Mouse (Mus musculus) bone marrow macrophage, adult 2 months (primary cell): ENCODE results near the gene Zdhhc19. TPM values are rescaled to one million over a fixed set of nuclear protein-coding genes. Genes with fewer than 3 reads are reported as not detected.

Experiments used
- H3K27ac ChIP-seq: 2 replicates; pipeline ENCODE4 v1.5.1; 2012; ENCODE audit warnings: low read depth, low read length; ENCODE audit not compliant: insufficient read depth
- H3K4me1 ChIP-seq: 2 replicates; pipeline ENCODE4 v1.6.1; 2012; ENCODE audit warnings: low read length; ENCODE audit not compliant: control insufficient read depth, insufficient read depth
- H3K4me3 ChIP-seq: 2 replicates; pipeline ENCODE4 v1.5.1; 2012; ENCODE audit warnings: mild to moderate bottlenecking, low read length, moderate library complexity; ENCODE audit not compliant: insufficient read depth
- CTCF ChIP-seq: IDR thresholded peaks from 2 replicates; pipeline ENCODE4 v1.5.1; 2012; ENCODE audit warnings: low read depth, mild to moderate bottlenecking, low read length, moderate library complexity
- POLR2A ChIP-seq: IDR thresholded peaks from 2 replicates; pipeline ENCODE4 v1.6.1; 2012; ENCODE audit warnings: mild to moderate bottlenecking, low read depth, low read length, borderline replicate concordance
- polyA plus RNA-seq: library from polyadenylated mRNA; stranded (reverse); fragments of >200 nt; gene quantifications from 2 replicates; pipeline ENCODE4 v1.2.4, GENCODE M21; 2012; ENCODE audit not compliant: missing spikeins, insufficient read depth, insufficient read length

The Zdhhc19 gene
- polyA plus RNA-seq, 1 experiment, result not detected

DNA sequence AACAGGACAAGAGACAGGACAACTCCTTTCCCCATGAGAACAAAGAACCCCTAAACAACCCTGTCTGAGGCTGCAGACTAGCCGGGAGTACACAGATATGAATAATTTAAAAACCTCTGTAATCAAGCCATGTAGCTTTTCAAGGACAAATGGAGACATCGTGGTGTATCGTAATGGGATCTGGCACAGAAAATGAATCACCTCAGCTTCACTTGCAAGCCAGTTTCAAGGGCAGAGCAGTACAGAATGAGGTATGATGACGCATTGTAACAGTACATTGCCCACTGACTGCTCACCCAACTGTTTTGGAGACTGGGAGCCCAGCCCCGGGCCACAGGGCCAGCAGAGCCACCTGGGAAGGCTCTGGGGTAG is 28.2 kb downstream of the Zdhhc19 start:
- Histone ChIP-seq H3K27ac (no peak overlapping the region), H3K4me3 (no peak overlapping the region), H3K4me1 (peaks cover 10% of the 10 kb centered on the region)
- TF ChIP-seq CTCF (no peak), POLR2A (no peak)

DNA sequence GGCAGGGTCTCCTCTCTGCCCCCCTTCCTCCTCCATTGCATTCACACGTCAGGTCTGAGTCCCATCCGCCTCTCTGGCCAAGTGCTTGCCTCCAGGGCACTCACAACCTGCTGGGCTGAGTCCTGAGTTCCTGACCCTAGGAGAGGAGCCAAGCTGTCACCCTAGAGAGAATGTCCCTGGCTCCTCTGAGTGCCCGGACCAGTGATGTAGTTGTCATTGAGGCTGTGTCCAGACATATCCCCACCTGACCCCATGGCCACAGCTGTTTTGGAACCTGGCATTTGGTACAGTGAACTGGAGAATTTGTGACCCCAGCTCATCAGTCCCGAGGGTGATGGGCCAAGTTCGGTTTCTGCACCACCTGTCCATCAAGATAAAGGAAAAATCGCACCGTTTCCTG is 30.8 kb downstream of the Zdhhc19 start:
- no peak for TF ChIP-seq CTCF
- TF ChIP-seq POLR2A, result no peak
- no peak overlapping the region for H3K27ac ChIP-seq
- no peak overlapping the region for H3K4me3 ChIP-seq
- peaks cover under 1% of the 10 kb centered on the region for H3K4me1 ChIP-seq

DNA sequence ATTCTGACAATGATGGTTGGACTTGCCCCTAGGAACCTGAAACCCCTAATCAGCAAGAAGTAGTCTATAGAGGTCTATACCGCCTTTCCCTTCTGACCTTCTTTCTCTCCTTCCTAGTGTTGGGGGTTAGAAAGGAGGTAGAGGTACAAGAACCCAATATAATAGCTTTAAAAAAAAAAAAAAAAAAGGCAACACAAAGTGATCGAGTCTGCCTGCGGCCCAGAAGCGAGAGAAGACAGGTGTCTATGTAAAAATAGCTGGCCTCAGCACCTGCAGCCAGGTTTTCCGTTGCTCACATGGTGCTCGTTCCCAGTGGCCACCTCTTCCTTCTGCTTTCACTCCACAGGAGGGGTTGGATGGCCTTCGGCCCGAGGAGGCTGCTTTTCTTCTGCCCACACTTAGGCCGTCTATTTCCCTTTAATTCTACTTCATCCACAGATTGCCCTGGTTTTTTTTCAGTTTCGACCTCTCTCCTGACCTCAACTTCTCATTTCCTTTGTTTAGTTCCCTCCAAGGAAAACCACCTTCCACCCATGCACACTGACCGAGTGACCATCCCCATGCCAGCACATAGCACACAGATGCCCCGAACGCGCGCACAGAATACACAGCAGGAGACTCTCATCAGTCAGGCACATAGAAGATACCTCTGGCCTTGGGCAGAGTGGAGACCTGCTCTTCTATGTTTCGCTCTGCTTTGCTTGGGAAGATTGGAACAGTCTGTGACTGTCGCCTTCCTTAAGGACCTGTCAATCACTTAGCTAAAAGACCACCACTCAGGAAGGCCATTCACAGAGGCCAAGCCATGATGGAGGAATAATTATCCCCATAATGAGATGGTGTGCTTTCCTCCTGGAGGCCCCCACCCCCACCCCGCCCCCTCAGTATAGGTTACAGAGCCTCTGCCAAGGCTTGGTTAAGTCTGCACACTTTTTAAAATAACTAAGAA is 37.1 kb downstream of the Zdhhc19 start:
- H3K27ac ChIP-seq, result no peak overlapping the region
- no peak overlapping the region for H3K4me3 ChIP-seq
- TF ChIP-seq CTCF (no peak), POLR2A (no peak)
- H3K4me1 ChIP-seq, result peaks cover 10% of the 10 kb centered on the region

DNA sequence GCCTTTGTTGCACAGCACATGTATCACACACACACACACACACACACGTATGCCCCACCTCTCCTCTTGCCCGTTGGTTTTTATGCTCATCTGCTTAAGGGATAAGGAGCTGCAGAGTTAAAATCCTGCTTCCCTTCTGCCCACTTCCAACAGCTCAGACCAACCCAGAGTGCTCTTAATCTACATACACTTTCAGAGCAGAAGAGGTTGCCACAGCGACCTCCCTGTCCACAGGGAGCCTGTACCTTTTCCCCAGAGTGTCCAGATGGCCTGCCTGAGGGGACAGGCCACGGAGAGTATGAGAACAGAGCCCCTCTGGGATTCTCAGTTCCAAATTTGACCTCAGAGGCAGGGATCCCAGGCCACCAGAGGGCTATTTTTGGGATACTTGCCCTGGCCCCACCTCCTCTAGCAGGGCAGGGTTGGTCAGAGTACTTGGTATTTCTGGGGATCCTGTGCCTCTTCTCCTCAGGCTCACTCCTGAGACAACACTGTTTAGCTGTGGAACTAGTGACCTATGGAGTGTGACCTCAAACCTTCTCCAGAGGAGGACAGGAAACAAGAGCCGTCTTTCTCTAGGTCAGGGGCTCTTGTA is 39.2 kb downstream of the Zdhhc19 start:
- Histone ChIP-seq H3K4me3 (no peak overlapping the region), H3K27ac (no peak overlapping the region), H3K4me1 (peaks cover 10% of the 10 kb centered on the region)
- TF ChIP-seq POLR2A (no peak), CTCF (no peak)

DNA sequence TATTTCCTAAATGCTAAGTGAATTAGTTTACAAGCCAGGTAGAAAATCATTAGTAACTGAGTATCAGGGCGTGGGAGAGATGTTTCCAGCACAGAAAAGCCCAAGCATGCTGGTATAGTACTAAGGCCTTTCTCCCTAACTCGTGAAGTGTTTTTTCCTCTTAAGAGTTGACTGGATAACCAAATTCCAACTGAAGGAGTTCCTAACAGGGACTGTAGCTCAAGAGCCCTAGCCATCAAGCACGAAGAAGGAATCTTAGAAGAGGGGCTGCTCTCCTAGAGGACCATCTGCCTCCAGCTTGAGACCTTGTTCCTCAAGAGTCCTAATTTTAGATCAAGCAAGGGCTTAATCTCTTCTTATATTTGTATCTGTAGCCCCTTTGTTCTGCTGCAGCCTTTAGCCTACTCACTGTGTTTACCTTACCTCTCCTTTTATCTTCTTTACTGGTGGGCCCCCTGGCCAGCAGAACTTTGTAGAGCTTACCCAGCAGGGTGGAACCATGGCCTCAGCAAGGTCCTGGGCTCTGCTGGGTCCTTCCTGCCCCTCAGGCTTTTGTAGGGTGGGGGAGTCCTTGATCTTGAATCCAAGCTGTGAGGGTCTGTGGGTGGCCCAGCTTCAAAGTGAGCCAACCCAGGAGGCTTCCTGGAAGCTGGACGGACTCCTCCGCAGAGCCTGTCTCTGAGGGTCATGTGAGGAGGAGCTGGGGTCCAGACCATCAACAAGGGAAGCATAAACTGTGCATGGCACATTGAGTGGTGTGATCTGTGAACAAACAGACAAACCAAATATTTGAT is 42.0 kb downstream of the Zdhhc19 start:
- TF ChIP-seq CTCF, result no peak
- TF ChIP-seq POLR2A, result no peak
- Histone ChIP-seq H3K27ac (no peak overlapping the region), H3K4me3 (no peak overlapping the region), H3K4me1 (peaks cover 21% of the 10 kb centered on the region)

DNA sequence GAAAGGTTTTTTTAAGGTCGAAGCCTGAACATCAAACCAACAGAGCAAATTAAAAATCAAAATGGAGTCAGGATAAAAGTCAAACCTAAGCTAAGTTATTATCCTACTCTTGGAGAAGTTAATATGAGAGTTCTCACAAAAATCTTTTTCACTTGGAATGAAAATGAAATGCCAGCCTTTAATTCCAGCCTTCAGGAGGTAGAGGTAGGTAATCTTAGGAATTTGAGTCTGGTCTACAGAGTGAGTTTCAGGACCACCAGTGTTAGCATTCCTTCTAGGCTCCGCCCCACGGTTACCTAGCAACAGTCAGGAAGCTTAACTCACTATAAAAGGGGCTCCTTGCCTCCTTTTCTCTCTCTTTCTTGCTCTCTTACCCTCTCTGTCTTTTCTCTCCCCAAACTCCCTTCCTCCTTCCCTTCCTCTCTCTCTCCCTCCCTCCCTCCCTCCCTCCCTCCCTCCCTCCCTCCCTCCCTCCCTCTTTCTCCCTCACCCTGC is 42.7 kb downstream of the Zdhhc19 start:
- Histone ChIP-seq H3K4me1 (peaks cover 18% of the 10 kb centered on the region), H3K4me3 (no peak overlapping the region), H3K27ac (no peak overlapping the region)
- TF ChIP-seq CTCF (no peak), POLR2A (no peak)

DNA sequence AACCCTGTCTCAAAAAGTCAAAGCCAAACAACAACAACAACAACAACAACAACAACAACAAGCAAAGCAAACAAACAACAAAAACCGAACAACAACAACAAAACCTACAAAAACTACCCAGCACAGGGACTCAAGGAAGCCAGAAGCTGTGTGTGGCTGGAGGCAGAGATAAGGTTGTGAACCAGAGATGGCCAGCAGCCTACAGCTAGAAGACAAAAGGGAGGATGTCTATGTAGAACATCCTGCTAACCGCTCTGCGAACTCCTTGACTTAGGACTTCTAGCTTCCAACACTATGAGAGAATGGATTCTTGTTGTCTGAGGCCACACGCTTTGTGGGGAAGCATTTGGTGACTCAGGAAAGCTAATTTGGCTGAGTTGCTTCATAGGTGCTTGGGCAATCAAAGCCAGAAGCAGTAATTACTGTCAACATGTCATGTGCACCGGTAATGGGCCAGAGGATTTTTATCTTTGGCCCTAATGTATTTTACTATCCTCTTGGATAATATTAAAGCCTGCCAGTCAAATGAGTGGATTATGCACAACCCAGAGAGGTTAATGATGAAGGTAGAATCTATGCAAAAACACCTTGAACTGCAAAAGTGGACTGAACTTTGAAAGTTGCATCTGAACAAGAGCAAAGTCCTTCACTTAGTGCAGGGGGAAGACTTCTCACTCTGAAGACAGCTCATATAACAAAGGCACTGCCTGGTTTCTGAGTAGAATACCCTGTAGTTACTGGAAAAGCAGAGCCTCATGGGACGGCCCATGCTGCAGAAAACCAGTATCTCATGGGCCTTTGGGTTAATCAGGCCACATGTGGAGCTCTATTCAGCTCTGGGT is 45.5 kb downstream of the Zdhhc19 start:
- Histone ChIP-seq H3K4me1 (peaks cover 18% of the 10 kb centered on the region), H3K27ac (no peak overlapping the region), H3K4me3 (no peak overlapping the region)
- TF ChIP-seq POLR2A (no peak), CTCF (no peak)

DNA sequence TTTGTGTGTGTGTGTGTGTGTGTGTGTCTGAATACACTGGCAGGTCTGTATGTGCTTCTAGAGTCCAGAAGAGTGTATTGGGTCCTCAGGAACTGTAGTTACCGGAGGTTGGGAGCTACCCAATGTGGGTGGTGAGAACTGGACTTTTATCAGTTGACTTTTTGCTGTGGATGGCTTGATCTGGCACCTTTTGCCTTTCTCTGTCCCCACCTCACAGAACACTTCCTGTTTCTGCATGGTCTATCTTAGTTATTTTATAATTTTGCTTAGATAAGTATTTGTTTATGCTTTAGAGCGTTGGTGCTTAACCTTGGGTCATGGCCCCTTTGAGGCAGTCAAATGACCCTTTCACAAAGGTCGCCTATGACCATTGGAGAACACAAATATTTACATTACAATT is 47.4 kb downstream of the Zdhhc19 start:
- no peak overlapping the region for H3K4me3 ChIP-seq
- H3K27ac ChIP-seq, result no peak overlapping the region
- TF ChIP-seq POLR2A (no peak), CTCF (no peak)
- peaks cover 28% of the 10 kb centered on the region for H3K4me1 ChIP-seq
